Mouse (Mus musculus) urinary bladder, postnatal 36 days (tissue): ENCODE measurements around the gene Gm20696.

Experiments used
- DNase-seq, 2 experiments: peaks; one replicate each; pipeline ENCODE4 v3.0.0; 2022; ENCODE audit warnings: low spot score in 2 of 2, mixed read lengths in 1 of 2

Gene Gm20696

DNA sequence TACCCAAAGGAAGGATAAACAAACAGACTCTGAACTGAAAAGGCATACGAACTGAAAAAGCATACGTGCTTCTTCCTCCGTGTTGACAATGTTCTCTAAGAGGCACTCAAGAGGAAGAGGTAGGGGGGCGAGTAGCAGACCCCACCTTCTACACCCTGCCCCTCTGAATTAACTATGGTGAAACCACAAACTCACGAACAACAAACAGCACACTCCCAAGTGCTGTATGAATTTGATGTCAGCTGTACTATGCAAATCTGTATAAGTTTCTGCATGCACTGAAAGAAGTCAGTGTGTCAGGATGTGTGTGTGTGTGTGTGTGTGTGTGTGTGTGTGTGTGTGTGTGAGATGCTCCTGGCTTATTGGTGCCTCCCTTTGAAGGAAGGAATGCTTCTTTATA, 271.8 kb downstream of the Gm20696 start:
- DNase-seq = no peak

DNA sequence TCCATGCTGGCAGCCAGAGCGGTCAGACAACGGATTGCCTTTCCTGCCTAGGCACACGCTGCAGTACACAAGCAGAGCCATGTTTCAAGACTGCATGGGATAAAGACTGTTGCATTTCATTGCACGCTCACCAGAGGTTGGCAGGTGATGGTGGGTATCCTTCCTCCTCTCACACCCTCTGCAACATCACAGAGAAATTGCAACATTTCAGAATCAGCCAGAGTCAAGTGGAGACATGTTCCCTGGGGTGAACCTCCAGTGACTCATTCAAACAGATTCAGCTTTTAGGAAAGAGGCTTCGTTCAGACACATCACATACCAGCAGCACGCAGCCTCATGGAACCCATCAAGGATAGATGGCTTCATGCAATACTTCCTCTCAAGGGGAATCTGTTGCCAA, 274.1 kb downstream of the Gm20696 start:
- no peak for DNase-seq

DNA sequence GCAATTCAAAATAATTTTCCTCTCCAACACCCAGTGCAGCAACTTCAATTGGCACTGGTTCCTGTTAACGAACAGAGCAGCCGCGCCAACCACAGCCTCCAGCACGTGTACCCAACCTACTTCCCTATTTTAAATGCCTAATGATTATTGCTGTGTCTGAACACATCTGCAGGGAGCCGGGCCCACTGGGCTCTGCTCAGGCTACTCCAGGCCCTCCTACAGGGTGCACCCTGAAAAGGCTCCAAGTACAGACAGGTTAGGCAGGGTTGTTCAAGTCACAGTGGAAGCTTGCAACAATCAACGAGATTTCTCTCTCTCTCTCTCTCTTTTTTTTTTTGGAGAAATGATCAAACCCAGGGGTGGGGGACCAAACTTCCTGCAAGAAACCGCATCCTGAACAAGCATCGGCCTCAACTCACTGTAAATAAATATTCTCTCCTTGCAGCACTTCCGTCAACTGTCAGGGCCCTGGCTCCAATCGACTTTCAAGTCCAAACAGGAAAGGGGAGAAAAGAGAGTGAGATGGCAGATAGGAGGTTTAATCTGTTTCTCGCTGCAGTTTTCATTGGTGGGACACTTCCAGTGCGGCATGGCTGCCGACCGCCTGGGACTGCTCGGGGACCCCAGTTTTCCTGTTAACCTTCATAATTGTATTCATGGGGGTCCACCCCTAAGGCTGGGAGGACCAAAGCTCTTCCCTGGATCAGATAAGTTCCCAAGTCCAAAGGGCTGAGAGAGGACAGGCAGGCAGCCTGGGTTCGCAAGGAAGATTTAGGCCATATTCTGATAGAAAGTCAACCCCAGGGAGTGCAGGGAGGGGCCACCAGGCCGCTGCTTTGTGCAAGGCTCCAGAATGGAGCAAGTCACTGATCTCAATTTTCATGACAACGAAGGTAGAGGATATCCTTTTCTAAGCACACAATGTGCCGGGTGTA, 277.6 kb downstream of the Gm20696 start:
- peak; percentile 44 to 61 for DNase-seq

DNA sequence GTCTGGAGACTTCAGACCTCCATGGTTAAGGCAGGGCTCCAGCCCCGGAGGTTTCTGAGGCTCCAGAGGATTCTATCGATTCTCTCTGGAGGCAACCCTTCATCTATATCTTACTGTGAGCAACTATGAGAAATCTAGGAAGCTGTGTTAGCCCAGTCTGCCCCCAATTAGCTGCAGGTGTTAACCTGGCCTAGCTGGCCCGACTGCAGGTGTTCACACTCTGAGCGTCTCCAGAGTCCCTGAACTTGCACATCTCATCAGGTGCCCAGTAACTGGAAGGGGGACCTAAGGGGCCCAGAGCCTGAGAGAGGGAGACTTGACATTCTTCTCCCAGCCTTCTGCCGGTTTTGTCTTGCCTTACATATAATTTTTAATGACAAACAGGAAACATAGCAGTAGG, 278.6 kb downstream of the Gm20696 start:
- DNase-seq = no peak

DNA sequence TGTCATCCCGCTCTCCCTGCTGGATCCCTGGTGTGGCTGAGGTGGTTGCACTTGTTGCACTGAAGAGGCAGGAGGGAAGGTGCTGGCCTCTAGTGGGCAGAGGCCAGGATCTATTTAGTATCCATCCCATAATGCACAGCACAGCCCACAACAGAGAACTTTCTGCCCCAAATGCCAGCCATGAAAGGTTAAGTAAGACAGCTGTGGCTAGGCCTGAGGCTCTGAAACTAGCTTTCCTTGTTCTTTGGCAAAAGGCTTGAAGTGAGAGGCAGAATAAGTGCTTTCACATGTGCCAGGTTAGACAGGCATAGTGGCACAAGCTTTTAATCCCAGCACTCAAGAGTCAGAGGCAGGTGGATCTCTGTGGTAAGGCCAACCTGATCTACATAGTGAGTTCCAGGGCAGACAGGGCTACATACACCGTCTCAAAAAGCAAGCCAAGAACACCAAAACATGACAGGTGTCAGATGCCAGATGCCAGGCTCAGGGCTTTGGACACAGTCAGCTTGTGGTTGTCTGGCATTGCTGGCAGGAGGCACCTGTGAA, 281.5 kb downstream of the Gm20696 start:
- peak in 1 of 2 experiments; percentile 31 for DNase-seq

DNA sequence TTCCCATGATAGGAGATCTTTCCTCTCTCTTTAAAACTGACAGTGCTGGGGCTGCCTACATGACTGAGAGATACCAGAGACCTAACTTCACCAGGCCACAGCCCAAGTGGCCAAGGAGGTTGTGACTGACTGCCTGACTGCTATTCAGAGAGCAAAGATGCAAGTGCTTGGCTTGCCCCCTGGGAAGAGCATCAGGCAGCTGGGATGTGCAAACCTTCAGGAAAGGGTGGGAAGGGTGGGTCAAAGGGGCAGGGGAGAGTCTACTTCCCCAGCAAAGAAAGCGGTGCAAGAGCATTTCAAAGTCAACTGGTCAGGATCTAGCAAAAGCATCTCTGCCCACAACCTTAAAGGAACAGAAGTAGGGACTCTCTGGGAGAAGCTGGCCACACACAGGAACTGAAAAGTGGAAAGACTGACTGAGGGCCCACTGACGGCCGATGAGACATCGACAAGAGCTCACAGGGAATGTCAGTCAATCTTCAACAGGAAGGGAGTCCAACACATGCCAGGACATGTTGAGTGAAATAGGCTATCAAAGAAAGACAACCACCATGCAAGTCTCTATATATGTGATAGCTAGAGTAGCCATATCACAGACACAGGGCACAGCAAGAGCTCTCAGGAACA, 282.6 kb downstream of the Gm20696 start:
- DNase-seq = no peak

DNA sequence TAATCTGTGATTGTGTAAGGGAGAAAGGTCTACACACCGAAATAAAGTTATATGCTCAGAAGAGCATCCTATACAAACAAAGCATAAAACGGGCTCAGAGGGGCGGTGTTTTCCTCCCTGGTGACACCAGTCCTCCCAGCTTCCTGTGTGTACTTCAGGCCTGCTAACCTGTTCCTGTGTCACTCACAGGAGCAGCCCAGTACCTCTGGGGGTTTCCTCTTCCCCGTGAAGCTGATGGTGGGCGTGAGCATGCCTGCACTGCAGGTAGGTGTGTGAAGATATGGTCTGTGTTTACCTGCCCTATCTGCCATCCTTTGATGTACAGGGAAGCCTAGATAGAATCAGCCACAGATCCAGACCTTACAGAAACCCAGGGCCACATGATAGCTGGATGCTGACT, 286.5 kb downstream of the Gm20696 start:
- no peak for DNase-seq

DNA sequence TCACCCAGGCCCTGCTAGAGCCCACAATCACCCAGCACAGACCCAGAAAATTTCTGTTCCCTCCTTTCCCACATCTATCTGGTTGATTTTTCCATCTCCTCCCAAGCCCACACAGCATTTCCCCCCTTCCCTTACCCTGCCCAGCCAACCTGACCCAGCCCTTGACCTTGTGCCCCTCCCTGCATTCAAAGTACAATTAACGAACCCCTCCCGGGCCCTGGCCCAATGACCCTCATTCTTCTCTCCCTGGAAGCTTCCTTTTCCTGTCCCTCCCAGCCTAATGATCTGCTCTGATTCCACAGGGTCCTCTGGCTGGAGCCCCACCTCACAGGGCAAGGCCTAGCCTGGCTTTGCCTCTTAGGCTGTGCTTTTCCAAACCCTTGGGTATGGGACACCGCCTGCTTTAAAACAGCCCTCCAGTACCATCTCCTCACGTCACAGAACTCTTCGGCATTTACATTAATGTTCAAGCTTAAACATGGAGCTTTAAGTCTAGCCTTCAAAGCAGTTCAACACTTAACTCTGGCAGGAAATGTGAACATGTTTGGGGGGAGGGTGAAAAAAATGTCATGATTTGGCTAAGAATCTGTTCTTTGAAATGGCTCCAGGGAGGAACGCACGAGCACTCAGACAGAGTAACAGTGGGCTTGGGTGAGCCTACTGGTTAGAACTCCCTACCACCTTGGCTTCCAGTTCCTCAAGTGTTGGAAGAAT, 287.4 kb downstream of the Gm20696 start:
- DNase-seq = no peak

DNA sequence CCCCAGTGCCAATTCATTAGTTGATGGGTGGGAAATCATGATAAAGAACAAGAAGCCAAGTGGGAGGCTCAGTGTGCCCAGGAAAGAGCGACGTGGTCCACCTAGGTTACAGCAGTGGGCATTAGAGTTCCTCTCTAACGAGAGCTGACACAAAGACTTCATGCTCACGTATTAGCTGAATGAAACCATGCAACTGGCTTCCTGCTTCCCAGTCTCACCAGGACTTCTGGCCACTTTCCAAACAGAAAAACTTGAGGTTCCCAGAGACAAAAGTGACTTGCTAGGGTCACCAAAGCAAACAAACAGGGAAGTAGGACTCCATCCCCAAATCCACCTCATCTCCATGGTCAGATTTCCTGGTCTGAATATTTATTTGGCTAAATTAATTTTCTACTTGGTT, 288.9 kb downstream of the Gm20696 start:
- DNase-seq = no peak

DNA sequence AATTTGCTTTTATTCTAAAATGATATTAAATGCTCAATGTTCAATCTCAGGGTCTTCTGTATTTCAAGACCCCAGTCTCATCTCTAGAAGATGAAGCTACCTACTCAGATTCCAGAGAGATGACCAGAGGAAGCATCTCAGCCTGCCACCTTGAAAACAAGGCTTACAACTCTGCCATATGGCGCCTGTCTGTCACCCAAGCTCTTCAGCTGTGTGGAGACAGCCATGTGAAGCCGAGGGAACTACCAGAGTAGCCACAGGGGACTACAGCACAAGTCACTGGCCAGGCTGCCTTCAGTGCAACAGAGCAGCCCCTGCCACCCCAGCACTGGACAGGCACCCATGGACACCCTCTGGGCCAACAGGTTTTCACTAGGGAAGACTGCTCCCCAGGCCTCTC, 289.5 kb downstream of the Gm20696 start:
- DNase-seq = no peak

DNA sequence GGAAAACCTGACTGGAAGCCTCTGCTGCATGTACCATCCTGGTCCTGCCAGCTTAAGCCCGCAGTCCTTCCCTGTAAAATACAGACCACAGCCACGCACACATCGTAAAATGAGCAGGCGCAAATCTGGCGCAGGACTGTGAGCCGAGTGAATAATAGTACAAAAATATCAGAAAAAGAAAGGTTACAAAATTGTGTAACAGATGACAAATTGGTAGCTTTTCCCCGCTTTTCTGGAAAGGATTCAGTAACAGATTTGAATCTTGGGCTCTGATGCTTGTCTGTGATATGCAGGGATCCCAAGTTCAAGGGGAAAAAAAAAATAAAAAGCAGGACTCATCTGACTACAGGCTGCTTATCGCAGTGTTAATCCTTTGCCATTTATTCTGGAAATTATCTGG, 289.9 kb downstream of the Gm20696 start:
- no peak for DNase-seq

DNA sequence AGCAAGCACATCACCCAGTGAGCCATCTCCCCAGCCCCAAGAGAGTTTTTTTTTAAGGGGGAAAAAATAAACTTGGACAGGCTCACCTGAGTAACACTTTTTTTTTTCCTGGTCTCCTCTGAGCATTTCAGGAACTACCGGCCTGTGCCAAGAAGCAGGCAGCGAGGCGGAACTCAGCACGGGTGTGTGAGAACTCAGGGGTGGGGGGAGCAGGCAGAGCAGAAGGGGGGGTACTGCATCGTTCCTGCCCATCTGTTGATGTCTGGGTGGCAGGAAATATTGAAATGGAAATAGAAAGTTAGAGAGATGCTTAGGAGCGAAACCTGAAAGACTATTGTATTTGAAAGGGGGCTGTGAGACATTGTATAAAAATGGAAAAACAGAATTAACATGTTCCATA, 290.7 kb downstream of the Gm20696 start:
- DNase-seq = no peak

DNA sequence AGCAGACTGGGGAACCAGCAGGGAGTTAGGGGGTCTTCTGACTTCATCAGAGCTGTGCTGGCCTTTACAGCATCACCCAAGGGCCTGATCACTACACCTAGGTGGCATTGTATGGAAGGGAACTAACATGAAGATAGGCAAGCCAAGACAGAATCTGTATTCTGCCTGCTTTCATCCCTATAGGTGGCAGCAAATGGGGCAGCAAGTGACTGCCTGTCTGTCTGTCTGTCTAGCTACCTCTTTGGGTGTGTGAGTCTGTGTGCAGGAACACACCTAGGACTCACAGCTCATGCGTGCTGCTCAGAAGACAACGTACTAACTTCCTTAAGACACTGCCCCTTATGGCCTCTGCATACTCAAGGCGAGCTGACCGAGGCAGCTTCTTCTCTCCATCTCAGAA, 291.2 kb downstream of the Gm20696 start:
- DNase-seq = no peak

DNA sequence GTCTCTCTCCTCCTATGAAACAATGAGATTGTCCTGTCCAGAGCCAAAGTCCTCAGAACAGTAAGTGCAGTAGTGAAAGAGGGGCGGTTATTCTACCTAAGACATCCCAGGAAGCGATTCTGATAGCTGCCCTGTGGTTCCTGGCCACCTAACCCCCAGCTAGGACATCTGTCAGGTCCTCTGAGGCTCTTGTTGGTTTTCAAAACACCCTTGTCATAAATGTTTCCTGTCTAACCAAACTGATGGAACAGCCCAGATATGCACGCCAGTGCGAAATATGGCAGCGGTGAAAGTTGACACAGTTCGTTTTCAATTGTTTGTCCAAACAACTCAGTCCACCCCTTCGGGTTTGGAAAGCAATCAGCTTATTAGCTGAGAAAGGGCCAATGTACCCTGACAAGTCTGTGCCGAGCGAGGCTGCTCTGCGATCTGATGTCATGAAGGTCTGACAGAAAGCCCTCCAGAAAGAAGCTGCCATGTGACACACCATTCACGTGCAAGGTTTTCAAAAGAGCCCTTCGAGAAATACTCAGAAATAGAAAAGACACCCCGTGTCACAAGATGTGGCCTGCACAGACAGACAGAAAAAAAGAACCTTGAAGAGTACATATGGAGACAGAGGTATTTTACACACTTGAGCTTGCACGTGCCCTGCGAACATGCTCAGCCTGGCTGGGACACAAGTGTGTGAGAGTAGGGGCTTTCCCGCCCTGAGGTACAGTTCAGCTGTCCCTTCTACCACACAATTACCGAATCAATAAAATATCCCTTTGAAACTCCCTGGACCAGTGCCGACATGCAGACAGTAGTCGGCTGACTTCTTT, 291.9 kb downstream of the Gm20696 start:
- DNase-seq = no peak

DNA sequence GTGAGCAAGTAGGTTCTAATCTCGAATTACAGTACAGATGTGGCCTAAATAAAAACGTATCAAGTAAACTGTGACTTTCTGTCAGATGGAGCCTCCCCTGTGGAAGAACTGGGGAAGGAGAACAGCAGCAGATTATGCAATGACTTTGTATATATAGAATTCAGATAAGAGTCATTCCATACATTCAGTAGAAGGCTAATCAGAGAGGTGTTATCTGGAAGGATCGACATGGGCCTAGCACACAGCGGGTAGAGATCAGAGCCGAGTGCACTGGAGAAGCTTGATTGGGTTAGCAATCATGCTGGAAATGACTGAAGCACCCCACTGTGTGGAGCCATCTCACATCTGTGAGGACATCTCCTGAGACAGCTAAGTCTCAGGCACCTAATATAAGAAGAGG, 294.2 kb downstream of the Gm20696 start:
- DNase-seq = no peak

DNA sequence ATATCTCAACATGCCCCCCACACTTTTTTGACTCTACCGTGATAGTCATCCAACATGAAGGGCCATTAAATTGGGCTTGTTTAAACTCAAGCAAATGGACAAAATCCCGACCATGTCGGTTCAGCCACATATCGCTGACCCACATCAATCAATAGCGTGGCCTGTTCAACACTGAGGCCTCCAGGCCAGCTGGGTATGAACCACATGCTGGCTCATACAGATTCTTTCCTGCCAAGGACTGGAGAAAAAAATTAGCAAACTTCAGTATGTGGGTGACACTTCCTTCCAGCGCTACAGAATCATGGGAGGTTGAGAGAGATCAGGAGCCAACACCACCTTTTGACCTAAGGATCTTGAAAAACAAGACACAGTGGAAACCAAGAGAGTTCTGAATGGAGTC, 294.6 kb downstream of the Gm20696 start:
- DNase-seq = no peak

DNA sequence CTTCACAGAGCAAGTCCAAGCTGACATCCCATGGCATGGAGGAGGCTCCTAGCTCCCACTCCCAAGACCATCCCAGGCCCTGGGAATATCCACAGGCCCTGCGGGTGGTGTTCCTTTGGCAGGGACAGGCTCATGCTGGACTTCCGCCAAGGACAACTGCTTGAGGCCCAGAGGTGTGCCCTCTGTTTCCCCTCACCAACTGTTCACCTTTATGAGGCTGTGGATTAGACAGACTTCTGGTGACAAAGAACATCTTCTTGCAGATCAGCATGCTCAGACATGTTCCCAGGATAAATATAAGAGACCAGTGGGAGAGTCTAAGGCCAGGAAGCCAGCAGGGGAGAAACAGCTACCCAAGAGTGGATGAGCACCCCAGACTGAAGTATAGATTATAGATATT, 296.7 kb downstream of the Gm20696 start:
- DNase-seq = no peak

DNA sequence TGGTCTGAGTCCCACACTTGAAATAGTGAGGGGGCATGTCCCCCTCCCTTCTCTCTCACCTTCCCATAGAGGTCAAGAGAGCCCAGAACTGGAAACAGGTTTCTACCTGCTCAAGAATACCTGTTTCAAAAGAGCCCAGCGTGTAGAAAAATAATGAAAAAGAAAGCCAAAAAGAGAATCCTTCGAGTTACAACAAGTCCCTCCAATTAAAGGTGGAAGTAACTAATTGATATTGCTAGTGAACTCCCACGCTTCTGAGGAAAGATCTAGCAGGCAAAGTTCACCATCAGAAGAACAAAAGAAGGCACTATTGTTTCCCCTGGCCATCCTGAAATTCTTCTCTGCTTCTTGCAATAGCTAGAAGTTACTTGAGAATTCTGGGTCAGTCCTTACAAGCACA, 297.4 kb downstream of the Gm20696 start:
- DNase-seq = no peak

DNA sequence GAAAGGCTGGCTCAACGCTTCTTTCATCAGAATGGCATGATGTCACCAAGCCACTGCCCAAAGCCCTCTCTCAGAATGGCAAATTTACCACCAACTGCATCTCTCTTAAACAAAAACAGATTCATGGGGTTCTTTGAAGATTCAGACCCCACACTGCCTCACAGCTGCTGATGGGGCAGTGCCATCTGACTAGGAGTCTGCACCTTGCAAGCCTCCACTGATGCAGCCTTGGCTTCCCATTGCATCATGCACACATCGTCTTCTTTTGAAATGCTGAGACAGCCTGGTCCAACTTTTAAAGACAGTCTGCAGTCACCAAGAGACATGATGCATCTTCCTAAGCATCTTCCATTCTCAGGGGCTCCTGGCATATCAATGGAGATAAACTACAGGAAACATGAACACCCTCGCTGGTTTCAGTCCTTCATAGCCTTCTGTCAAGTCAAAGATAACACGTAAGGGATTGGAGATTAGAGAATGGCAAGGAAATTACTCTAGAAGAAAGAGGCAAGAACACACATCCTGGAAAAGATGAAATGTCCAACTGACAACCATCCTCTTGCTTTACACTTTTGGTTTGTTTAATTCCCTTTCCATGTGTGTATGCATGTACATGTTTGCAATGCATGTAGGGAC, 298.4 kb downstream of the Gm20696 start:
- no peak for DNase-seq

DNA sequence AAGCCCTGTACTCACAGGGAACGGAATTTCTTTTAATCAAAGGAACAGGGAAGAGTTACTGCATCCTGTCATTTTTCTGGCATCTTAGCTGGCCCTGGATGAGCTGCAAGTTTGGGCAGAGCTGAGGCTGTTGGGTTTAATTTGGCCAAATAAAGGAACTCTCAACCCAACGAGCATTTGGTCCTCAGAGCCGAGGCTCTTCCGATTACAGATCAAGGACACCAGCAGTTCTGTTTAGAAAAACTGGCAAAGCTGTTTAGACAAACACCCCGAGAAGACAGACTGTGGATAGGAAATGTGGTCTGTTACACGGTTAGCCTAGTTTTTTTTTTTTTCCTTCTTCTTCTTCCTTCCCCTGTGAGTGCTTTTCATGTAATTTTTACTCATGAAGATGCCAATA, 302.1 kb downstream of the Gm20696 start:
- DNase-seq = no peak

DNA sequence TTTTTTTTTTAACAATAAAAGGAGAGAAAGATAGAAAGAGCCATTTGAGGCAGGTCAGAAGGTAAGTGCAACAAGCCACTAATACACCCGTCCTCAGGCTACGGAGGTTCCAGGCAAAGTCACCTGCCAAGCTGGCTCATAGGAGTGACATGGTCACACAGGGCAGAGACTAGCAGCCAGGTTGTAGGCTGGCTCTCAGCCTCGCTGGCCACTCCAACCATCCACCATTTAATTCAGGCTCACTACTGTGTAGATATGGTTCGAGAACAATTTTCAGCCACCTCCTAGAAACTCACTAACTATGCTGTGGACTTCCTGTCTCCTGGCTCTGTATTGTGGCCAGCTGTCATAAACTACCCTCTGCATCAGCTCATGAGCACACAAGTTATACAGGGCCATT, 306.0 kb downstream of the Gm20696 start:
- no peak for DNase-seq
